Mouse (Mus musculus) G1E (cell line): Measurements from ENCODE around the gene Mpnd. TPM values are rescaled to one million over a fixed set of nuclear protein-coding genes. Genes with fewer than 3 reads are reported as not detected.
A peak's percentile ranks its signal among the peaks of the same experiment; 100 is the strongest.

ENCODE experiments used
- ATAC-seq: 2 replicates; pipeline ENCODE4 v1.8.0; 2016; ENCODE audit warnings: mild to moderate bottlenecking; ENCODE audit not compliant: insufficient number of reproducible peaks, poor library complexity, low FRiP score, severe bottlenecking; ENCODE audit errors: extremely low read depth
- DNase-seq: peaks from one replicate; pipeline ENCODE4 v3.0.0; 2012; ENCODE audit warnings: low spot score
- H3K27me3 ChIP-seq: 2 replicates; pipeline ENCODE4 v1.6.1; 2012; ENCODE audit warnings: mild to moderate bottlenecking, low read length, inconsistent platforms; ENCODE audit not compliant: insufficient read depth
- H3K36me3 ChIP-seq: replicated peaks from 2 replicates; pipeline ENCODE3; 2012; ENCODE audit warnings: mild to moderate bottlenecking, inconsistent platforms
- H3K4me1 ChIP-seq: 2 replicates; pipeline ENCODE4 v1.6.1; 2012; ENCODE audit warnings: low read depth, low read length, inconsistent platforms, mixed read lengths; ENCODE audit not compliant: insufficient read depth
- H3K4me3 ChIP-seq: 2 replicates; pipeline ENCODE4 v1.5.1; 2012; ENCODE audit warnings: low read depth, mild to moderate bottlenecking, inconsistent platforms, low read length, moderate library complexity, mixed read lengths
- H3K9me3 ChIP-seq: replicated peaks from 2 replicates; pipeline ENCODE4 v1.6.1; 2012; ENCODE audit warnings: inconsistent platforms
- CTCF ChIP-seq: IDR thresholded peaks from 2 replicates; pipeline ENCODE4 v1.5.1; 2012; ENCODE audit warnings: low read depth, low read length, inconsistent platforms, mixed read lengths
- GATA1 ChIP-seq: IDR thresholded peaks from 2 replicates; pipeline ENCODE4 v1.6.1; 2012; ENCODE audit warnings: borderline replicate concordance, low read length, inconsistent platforms, mixed read lengths
- GATA2 ChIP-seq: IDR thresholded peaks from 2 replicates; pipeline ENCODE4 v1.6.1; 2012; ENCODE audit warnings: low read depth, low read length, inconsistent platforms, borderline replicate concordance
- POLR2AphosphoS5 ChIP-seq: IDR thresholded peaks from 2 replicates; pipeline ENCODE4 v1.6.1; 2012; ENCODE audit warnings: low read depth, low read length, inconsistent platforms; ENCODE audit not compliant: insufficient replicate concordance
- TAL1 ChIP-seq: conservative IDR thresholded peaks from 2 replicates; pipeline ENCODE4 v1.6.1; 2012; ENCODE audit warnings: low read depth, low read length, inconsistent platforms, mixed read lengths
- polyA plus RNA-seq: library from polyadenylated mRNA; stranded (reverse); fragments of >175 nt; gene quantifications from 2 replicates; pipeline ENCODE4 v1.2.3, GENCODE M21; 2012
- total RNA-seq, 2 experiments: library from RNA; stranded (forward) in 1 of 2; stranded (reverse) in 1 of 2; fragments of 200-1000 nt in 1 of 2; fragments of >200 nt in 1 of 2; fragmentation: Nextera tagmentation in 1 of 2; gene quantifications; 2 replicates each; pipeline ENCODE4 v1.2.3; 2014 to 2017

Mpnd gene
- total and polyA plus RNA-seq, 3 experiments = 11.2 to 46.2 (median 39.1) TPM

DNA sequence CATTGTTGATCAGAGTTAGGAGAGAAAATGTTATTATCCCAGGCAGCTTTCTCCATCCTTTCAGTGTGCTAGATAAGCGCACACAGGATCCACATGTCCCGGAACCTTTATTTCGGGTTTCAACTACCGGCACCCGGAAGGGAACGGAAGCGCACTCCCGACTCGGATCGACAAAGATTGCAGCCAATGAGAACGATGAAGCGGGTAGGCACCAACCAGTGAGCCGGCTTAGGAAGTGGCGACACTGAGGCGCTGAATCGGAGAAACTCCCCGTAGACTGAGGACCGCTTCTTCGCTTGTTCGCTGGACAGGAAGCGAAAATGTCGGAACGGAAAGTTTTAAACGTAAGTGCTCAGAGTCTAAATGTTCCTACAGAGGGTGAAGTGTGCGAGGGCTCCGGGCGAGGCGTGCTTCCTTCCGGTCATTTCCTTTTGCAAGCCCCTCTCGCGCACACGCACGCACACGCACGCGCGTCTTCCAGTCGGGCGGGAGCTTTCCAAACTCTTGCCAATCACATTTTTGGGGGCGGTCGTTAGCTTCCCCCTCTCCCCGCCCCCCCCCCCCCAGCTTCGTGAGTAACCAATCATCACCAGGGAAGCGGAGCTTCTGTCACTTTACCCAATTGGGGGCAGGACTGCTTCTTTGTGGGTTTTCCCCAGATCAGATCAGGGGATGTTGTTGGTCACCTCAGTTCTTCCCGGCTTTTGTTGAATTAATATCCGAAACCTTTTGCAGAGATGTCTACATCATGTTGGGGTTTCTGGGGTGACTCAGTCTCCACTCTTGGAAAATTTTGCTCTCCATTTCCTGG lies 46.4 kb upstream of the Mpnd start, which contains the start of gene Yju2:
Gene Yju2 (plus strand): TSS at position 182 of the 811 bp plus-strand sequence.
- H3K36me3 ChIP-seq = peaks cover 51% of the 10 kb centered on the region
- peak; percentile 90 for ATAC-seq

DNA sequence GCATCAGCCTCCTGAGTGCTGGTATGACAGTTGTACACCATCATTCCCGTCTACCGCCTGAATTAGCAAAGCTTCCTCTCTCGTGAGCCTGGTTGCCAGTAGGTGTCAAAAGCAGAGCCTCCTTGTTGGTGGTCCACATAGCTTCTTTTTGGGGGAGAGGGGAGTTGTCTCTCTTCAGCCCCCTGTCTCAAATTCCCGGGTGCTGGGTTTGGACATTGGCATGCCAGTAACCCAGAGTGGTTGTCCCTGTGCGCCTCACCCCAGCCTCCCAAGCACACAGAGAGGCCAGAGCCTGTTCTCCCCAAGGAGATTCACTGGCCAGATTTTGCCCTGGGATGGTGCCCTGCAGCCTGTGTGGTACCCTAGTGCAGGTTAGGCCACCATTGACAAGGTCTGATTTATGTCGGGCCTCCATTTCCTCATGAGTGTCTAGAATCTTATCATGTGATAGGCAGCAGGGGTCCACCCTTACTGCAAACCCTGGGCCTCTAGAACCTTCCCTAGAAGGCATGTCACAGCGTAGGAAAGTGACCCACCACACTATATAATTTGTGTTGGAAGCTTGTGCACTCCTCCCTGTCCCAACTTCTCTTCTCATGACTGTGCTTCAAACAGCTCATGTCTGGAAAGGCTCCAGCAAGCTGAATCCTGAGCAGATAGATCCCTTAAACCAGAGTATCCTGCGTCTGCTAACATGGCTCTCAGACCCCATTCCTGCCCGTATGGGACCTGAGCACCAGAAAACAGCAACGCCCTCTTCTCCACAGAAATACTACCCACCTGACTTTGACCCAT lies 45.4 kb upstream of the Mpnd start:
- Histone ChIP-seq H3K9me3 (no peaks in the 10 kb centered on the region), H3K4me1 (peaks cover 55% of the 10 kb centered on the region), H3K36me3 (peaks cover 62% of the 10 kb centered on the region), H3K4me3 (peak overlapping the region; percentile 71), H3K27me3 (peaks cover 1% of the 10 kb centered on the region)
- no peak for TF ChIP-seq CTCF
- TF ChIP-seq POLR2AphosphoS5 = no peak
- no peak for TF ChIP-seq TAL1
- TF ChIP-seq GATA1 = no peak
- no peak for TF ChIP-seq GATA2
- ATAC-seq = no peak
- no peak for DNase-seq

More for the DNA sequence above, 46.4 kb upstream of the Mpnd start, which contains the start of gene Yju2:
- Histone ChIP-seq H3K9me3 (no peaks in the 10 kb centered on the region), H3K4me1 (peaks cover 62% of the 10 kb centered on the region), H3K27me3 (peaks cover 9% of the 10 kb centered on the region), H3K4me3 (peak within 1 kb of the TSS; percentile 71)
- DNase-seq = peak; percentile 99
- TF ChIP-seq GATA1 (no peak), CTCF (no peak), TAL1 (no peak), POLR2AphosphoS5 (no peak), GATA2 (no peak)

DNA sequence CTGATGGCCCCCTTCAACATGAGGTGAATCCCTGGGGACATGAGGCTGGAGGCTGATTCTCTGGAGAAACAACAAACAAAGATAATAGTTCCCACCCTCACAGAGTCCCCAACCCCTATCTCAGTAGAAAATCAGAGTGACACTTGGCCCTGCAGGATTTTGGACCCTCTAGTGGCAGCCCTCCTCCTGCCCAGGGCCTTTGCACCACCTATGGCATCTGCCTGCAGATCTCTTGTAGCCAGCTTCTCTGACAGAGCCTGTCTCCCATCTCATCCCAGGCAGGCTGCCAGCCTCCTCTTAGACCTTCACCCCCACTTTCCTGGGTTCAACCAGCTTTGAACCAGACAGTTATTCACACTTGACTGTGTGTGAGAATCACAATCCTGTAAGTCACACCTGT lies 44.7 kb upstream of the Mpnd start:
- Histone ChIP-seq H3K36me3 (peaks cover 68% of the 10 kb centered on the region), H3K9me3 (no peaks in the 10 kb centered on the region), H3K4me3 (no peak overlapping the region), H3K27me3 (no peaks in the 10 kb centered on the region; the same call in 1 of the 2 replicates), H3K4me1 (peaks cover 55% of the 10 kb centered on the region)
- TF ChIP-seq POLR2AphosphoS5 (no peak), TAL1 (no peak), GATA2 (no peak), CTCF (no peak)
- ATAC-seq (no peak), DNase-seq (no peak)

DNA sequence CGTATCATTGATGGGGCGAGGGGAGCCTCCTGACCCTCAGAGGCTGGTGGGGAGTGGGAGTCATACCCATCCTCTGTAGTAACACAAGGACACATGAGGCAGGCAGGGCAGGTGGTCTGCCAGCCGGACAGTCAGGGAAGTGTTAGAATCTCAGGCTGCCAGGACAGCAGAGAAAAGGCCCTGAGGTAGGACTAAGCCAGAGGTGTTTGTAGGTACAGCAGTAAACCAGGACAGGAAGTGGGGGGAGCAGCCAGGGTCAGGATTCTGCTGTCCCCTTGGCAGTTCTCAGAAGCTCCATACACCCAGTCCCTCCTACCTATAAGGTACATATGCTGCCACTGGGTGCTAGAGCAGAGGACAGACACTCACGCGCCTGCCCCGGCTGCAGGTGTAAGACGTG lies 43.9 kb upstream of the Mpnd start:
- Histone ChIP-seq H3K9me3 (no peaks in the 10 kb centered on the region), H3K27me3 (no peaks in the 10 kb centered on the region), H3K4me3 (no peak overlapping the region), H3K4me1 (peaks cover 47% of the 10 kb centered on the region), H3K36me3 (peaks cover 69% of the 10 kb centered on the region)
- DNase-seq (no peak), ATAC-seq (no peak)
- TF ChIP-seq POLR2AphosphoS5 = no peak
- TF ChIP-seq GATA2 = no peak
- no peak for TF ChIP-seq TAL1
- TF ChIP-seq CTCF = no peak
- TF ChIP-seq GATA1 = no peak

DNA sequence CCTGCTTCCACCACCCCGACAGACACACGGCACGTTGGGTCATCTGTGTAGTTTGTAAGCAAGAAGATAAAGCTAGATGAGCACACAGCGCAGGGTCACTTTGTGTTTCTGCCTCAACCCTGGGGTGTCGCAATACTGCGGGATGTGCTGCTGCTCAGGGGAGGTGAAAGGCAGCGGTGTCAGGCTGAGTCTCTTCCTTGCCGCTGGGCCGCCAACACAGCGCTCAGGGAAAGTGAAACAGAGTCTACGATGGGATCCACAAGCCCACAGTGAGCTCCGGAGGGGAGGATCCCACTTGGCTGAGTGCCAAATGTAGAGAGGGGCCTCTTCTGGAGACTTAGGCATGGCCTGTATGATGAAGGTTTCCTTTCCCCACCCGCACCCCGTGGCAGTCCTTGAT lies 42.3 kb upstream of the Mpnd start:
- Histone ChIP-seq H3K4me3 (no peak overlapping the region), H3K36me3 (peaks cover 84% of the 10 kb centered on the region), H3K9me3 (no peaks in the 10 kb centered on the region), H3K4me1 (peaks cover 36% of the 10 kb centered on the region), H3K27me3 (no peaks in the 10 kb centered on the region)
- DNase-seq (no peak), ATAC-seq (no peak)
- TF ChIP-seq GATA2 (no peak), POLR2AphosphoS5 (no peak), CTCF (no peak), TAL1 (no peak), GATA1 (no peak)

DNA sequence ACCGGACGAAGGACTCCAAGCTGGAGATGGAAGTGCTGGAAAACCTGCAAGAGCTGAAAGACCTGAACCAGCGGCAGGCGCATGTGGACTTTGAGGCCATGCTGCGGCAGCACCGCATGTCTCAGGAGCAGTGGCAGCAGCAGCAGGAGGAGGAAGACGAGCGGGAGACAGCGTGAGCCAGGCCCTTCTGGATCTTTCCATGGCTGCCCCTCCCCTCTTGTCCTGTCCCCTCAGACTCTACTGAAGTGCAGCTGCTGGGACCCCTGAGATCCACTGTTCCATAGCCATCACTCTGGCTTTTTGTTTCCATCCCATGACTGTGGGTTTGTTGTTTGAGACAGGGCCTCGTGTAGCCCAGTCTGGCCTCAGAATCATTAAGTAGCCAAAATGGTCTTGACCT lies 41.0 kb upstream of the Mpnd start:
- Histone ChIP-seq H3K4me3 (no peak overlapping the region), H3K36me3 (peaks cover 93% of the 10 kb centered on the region), H3K27me3 (no peaks in the 10 kb centered on the region), H3K4me1 (peaks cover 31% of the 10 kb centered on the region), H3K9me3 (no peaks in the 10 kb centered on the region)
- DNase-seq = no peak
- no peak for ATAC-seq
- TF ChIP-seq TAL1 = no peak
- TF ChIP-seq GATA2 = no peak
